ENCODE assay signal across 11 mouse cellular contexts in genomic region chr6:128159092-128159491, GRCm38 (mm10).
"Had no signal": no experiment of that assay in that cellular context is flagged by ENCODE, and none has a peak within 500 bp of the region (broad histone marks: within the 10 kb centered on the region; RNA-seq: fewer than 3 reads in every experiment).

No protein-coding gene starts in this region.

- H3K27me3 ChIP-seq: limb, embryonic 13.5 days; midbrain, embryonic 12.5 days had no signal

- H3K9ac ChIP-seq: limb, embryonic 13.5 days; liver, embryonic 14.5 days; midbrain, embryonic 12.5 days had no signal

- H3K4me2 ChIP-seq: limb, embryonic 13.5 days; midbrain, embryonic 12.5 days had no signal

- H3K4me3 ChIP-seq: limb, embryonic 13.5 days; midbrain, embryonic 12.5 days had no signal

- H3K27ac ChIP-seq: kidney, postnatal 0 days; limb, embryonic 13.5 days; liver, embryonic 14.5 days; midbrain, embryonic 12.5 days; stomach, postnatal 0 days had no signal

- H3K9me3 ChIP-seq: limb, embryonic 13.5 days; midbrain, embryonic 12.5 days had no signal

- H3K36me3 ChIP-seq: limb, embryonic 13.5 days; midbrain, embryonic 12.5 days had no signal

- ATAC-seq: midbrain, embryonic 16.5 days had no signal

- H3K4me1 ChIP-seq: midbrain, embryonic 12.5 days had no signal

- DNase-seq: kidney, adult 9 months; kidney, postnatal 36 days; lung, adult 18-20 months; thymus, adult 18-20 months; thymus, postnatal 14 days had no signal
